Mouse (Mus musculus) heart, embryonic 10.5 days (tissue): Measurements from ENCODE around the gene Atg7. TPM values are rescaled to one million over a fixed set of nuclear protein-coding genes. Genes with fewer than 3 reads are reported as not detected.

ENCODE experiments used
- DNase-seq: peaks from one replicate; pipeline ENCODE4 v3.0.0-alpha.2; 2017; ENCODE audit warnings: low spot score
- H3K27ac ChIP-seq: fragments of 300-500 bp; sonication (generic); 2 replicates; pipeline ENCODE4 v1.5.1; 2016; ENCODE audit warnings: mild to moderate bottlenecking
- H3K27me3 ChIP-seq: fragments of 300-500 bp; sonication (generic); 2 replicates; pipeline ENCODE4 v1.6.1; 2016; ENCODE audit warnings: mild to moderate bottlenecking; ENCODE audit not compliant: poor library complexity, insufficient read depth, severe bottlenecking
- H3K36me3 ChIP-seq: fragments of 300-500 bp; sonication (generic); 2 replicates; pipeline ENCODE4 v1.6.1; 2016; ENCODE audit warnings: mild to moderate bottlenecking, moderate library complexity
- H3K4me1 ChIP-seq: fragments of 300-500 bp; sonication (generic); 2 replicates; pipeline ENCODE4 v1.6.1; 2016; ENCODE audit warnings: mild to moderate bottlenecking
- H3K4me3 ChIP-seq: fragments of 300-500 bp; sonication (generic); 2 replicates; pipeline ENCODE4 v1.5.1; 2016; ENCODE audit warnings: mild to moderate bottlenecking, moderate library complexity
- H3K9me3 ChIP-seq: fragments of 300-500 bp; sonication (generic); 2 replicates; pipeline ENCODE4 v1.6.1; 2016; ENCODE audit warnings: mild to moderate bottlenecking, moderate library complexity
- WGBS: fragments of 180-500 bp; shearing (Covaris S2); methylation state at CpG from one replicate; pipeline ENCODE4 v1.1.7; 2016; 5-methylcytosine and 5-hydroxymethylcytosine counted together
- polyA plus RNA-seq: library from polyadenylated mRNA; unstranded; fragments of >200 nt; fragmentation: Nextera tagmentation; extraction: Ambion mirVana; gene quantifications from 2 replicates; pipeline ENCODE4 v1.2.1, GENCODE M21; 2016

Atg7 gene
- polyA plus RNA-seq, 1 experiment from 2014 or later = 18.7 TPM

GRCm38 (mm10) chr6:114819971-114820481 is 177.1 kb downstream of the Atg7 start:
- Histone ChIP-seq H3K9me3 (no peaks in the 10 kb centered on the region), H3K4me3 (no peak overlapping the region), H3K36me3 (peaks cover 4% of the 10 kb centered on the region; the same call in 1 of the 2 replicates), H3K4me1 (peaks cover 64% of the 10 kb centered on the region), H3K27ac (peak overlapping the region; percentile 67; the same call in 1 of the 2 replicates), H3K27me3 (0 out of 2 replicates have a peak, but pooled peaks cover 12% of the 10 kb centered on the region)
- no peak for DNase-seq
- WGBS = 51% methylated on average over 9 of the region's 9 CpGs

GRCm38 (mm10) chr6:114821646-114822045 is 178.7 kb downstream of the Atg7 start:
- H3K36me3 ChIP-seq = peaks cover 4% of the 10 kb centered on the region; the same call in 1 of the 2 replicates
- no peaks in the 10 kb centered on the region for H3K9me3 ChIP-seq
- no peak for DNase-seq
- H3K27me3 ChIP-seq = 0 out of 2 replicates have a peak, but pooled peaks cover 4% of the 10 kb centered on the region
- H3K27ac ChIP-seq = peak overlapping the region; percentile 63; the same call in 1 of the 2 replicates
- WGBS = 73% methylated on average over 7 of the region's 7 CpGs
- no peak overlapping the region for H3K4me3 ChIP-seq
- peaks cover 60% of the 10 kb centered on the region for H3K4me1 ChIP-seq

GRCm38 (mm10) chr6:114826889-114827288 is 184.0 kb downstream of the Atg7 start:
- H3K4me3 ChIP-seq = no peak overlapping the region
- no peaks in the 10 kb centered on the region for H3K27me3 ChIP-seq
- no peak overlapping the region for H3K27ac ChIP-seq
- peaks cover 18% of the 10 kb centered on the region for H3K4me1 ChIP-seq
- DNase-seq = no peak
- no peaks in the 10 kb centered on the region for H3K9me3 ChIP-seq
- WGBS = 63% methylated on average over 2 of the region's 2 CpGs
- peaks cover 4% of the 10 kb centered on the region; the same call in 1 of the 2 replicates for H3K36me3 ChIP-seq

GRCm38 (mm10) chr6:114829660-114830438 is 187.0 kb downstream of the Atg7 start:
- H3K27ac ChIP-seq = no peak overlapping the region
- no peaks in the 10 kb centered on the region for H3K36me3 ChIP-seq
- H3K4me3 ChIP-seq = no peak overlapping the region
- WGBS = 87% methylated on average over 9 of the region's 9 CpGs
- no peaks in the 10 kb centered on the region for H3K27me3 ChIP-seq
- no peaks in the 10 kb centered on the region for H3K9me3 ChIP-seq
- peaks cover 38% of the 10 kb centered on the region for H3K4me1 ChIP-seq
- no peak for DNase-seq

GRCm38 (mm10) chr6:114831807-114832206 is 188.9 kb downstream of the Atg7 start:
- WGBS = 81% methylated on average over 3 of the region's 3 CpGs
- H3K27me3 ChIP-seq = no peaks in the 10 kb centered on the region
- DNase-seq = no peak
- no peaks in the 10 kb centered on the region for H3K36me3 ChIP-seq
- no peak overlapping the region for H3K4me3 ChIP-seq
- H3K9me3 ChIP-seq = no peaks in the 10 kb centered on the region
- H3K27ac ChIP-seq = no peak overlapping the region
- H3K4me1 ChIP-seq = peaks cover 44% of the 10 kb centered on the region

GRCm38 (mm10) chr6:114833058-114833685 is 190.3 kb downstream of the Atg7 start:
- WGBS = 60% methylated on average over 9 of the region's 9 CpGs
- peak overlapping the region; percentile 6 for H3K27ac ChIP-seq
- no peak overlapping the region for H3K4me3 ChIP-seq
- peak; percentile 64 for DNase-seq
- peaks cover 51% of the 10 kb centered on the region for H3K4me1 ChIP-seq
- no peaks in the 10 kb centered on the region for H3K27me3 ChIP-seq
- H3K36me3 ChIP-seq = 0 out of 2 replicates have a peak, but pooled peaks cover 2% of the 10 kb centered on the region
- H3K9me3 ChIP-seq = no peaks in the 10 kb centered on the region

- Histone ChIP-seq H3K27me3 (no peaks in the 10 kb centered on the region), H3K27ac (peak overlapping the region; percentile 6), H3K9me3 (no peaks in the 10 kb centered on the region), H3K36me3 (0 out of 2 replicates have a peak, but pooled peaks cover 2% of the 10 kb centered on the region), H3K4me1 (peaks cover 55% of the 10 kb centered on the region), H3K4me3 (no peak overlapping the region)
- DNase-seq = peak; percentile 70
- WGBS = 51% methylated on average over 4 of the region's 4 CpGs
Measured at GRCm38 (mm10) chr6:114833791-114834346, 191.0 kb downstream of the Atg7 start.

- H3K27ac ChIP-seq = no peak overlapping the region
- DNase-seq = no peak
- WGBS = 86% methylated on average over 7 of the region's 7 CpGs
- H3K4me1 ChIP-seq = peaks cover 70% of the 10 kb centered on the region
- no peaks in the 10 kb centered on the region for H3K27me3 ChIP-seq
- no peak overlapping the region for H3K4me3 ChIP-seq
- no peaks in the 10 kb centered on the region for H3K9me3 ChIP-seq
- H3K36me3 ChIP-seq = 0 out of 2 replicates have a peak, but pooled peaks cover 2% of the 10 kb centered on the region
Measured at GRCm38 (mm10) chr6:114835344-114835743, 192.4 kb downstream of the Atg7 start.

- Histone ChIP-seq H3K27me3 (no peaks in the 10 kb centered on the region), H3K4me1 (peaks cover 74% of the 10 kb centered on the region), H3K4me3 (no peak overlapping the region), H3K36me3 (0 out of 2 replicates have a peak, but pooled peaks cover 2% of the 10 kb centered on the region), H3K9me3 (no peaks in the 10 kb centered on the region), H3K27ac (no peak overlapping the region)
- no peak for DNase-seq
- WGBS = 82% methylated on average over 1 of the region's 1 CpGs
Measured at GRCm38 (mm10) chr6:114835752-114836151, 192.9 kb downstream of the Atg7 start.

GRCm38 (mm10) chr6:114836433-114836832 is 193.5 kb downstream of the Atg7 start:
- Histone ChIP-seq H3K4me1 (peaks cover 80% of the 10 kb centered on the region), H3K27me3 (no peaks in the 10 kb centered on the region), H3K4me3 (no peak overlapping the region), H3K27ac (peak overlapping the region; percentile 80; the same call in 1 of the 2 replicates), H3K36me3 (0 out of 2 replicates have a peak, but pooled peaks cover 2% of the 10 kb centered on the region), H3K9me3 (no peaks in the 10 kb centered on the region)
- WGBS = 76% methylated on average over 3 of the region's 3 CpGs
- DNase-seq = no peak

- no peaks in the 10 kb centered on the region for H3K27me3 ChIP-seq
- no peak overlapping the region for H3K4me3 ChIP-seq
- H3K9me3 ChIP-seq = no peaks in the 10 kb centered on the region
- 37% methylated on average over 4 of the region's 4 CpGs for WGBS
- no peak for DNase-seq
- 0 out of 2 replicates have a peak, but pooled peaks cover 2% of the 10 kb centered on the region for H3K36me3 ChIP-seq
- H3K27ac ChIP-seq = peak overlapping the region; percentile 60
- H3K4me1 ChIP-seq = peaks cover 62% of the 10 kb centered on the region
Measured at GRCm38 (mm10) chr6:114838872-114839271, 196.0 kb downstream of the Atg7 start.

GRCm38 (mm10) chr6:114840012-114840411 is 197.1 kb downstream of the Atg7 start:
- WGBS = 84% methylated on average over 7 of the region's 7 CpGs
- no peak for DNase-seq

More at GRCm38 (mm10) chr6:114840012-114840411, 197.1 kb downstream of the Atg7 start:
- H3K36me3 ChIP-seq = 0 out of 2 replicates have a peak, but pooled peaks cover 2% of the 10 kb centered on the region
- H3K27me3 ChIP-seq = no peaks in the 10 kb centered on the region
- H3K4me1 ChIP-seq = peaks cover 52% of the 10 kb centered on the region
- H3K27ac ChIP-seq = peak overlapping the region; percentile 37
- no peaks in the 10 kb centered on the region for H3K9me3 ChIP-seq
- H3K4me3 ChIP-seq = no peak overlapping the region
